Mouse (Mus musculus) kidney, adult 10 weeks (tissue): ENCODE measurements around the gene Fabp7. TPM values are rescaled to one million over a fixed set of nuclear protein-coding genes. Genes with fewer than 3 reads are reported as not detected.

Source experiments
- polyA plus RNA-seq: library from polyadenylated mRNA; stranded (reverse); fragments of 350-450 nt; fragmentation: Illumina TruSeq; extraction: RNeasy Lipid Tissue Mini Kit (QIAGEN cat#74804); gene quantifications from one replicate; pipeline ENCODE4 v1.2.3, GENCODE M21; 2014; ENCODE audit warnings: low read depth, low replicate concordance

Gene Fabp7
- polyA plus RNA-seq = 45.8 TPM

GRCm38 (mm10) chr10:57784876-57785150 is at the start of gene Fabp7:
Gene Fabp7, plus strand, starts transcription at chr10:57784881.

GRCm38 (mm10) chr10:57794018-57794417 is 9.3 kb downstream of the Fabp7 start, which contains the start of gene Smpdl3a:
Gene Smpdl3a, plus strand, starts transcription at chr10:57794335.

Other genes starting within 250 kb of the Fabp7 start
- gene Pkib, start 152.9 kb upstream of the Fabp7 start, polyA plus RNA-seq = 2.7 TPM
- 855 TPM for gene Smpdl3a, start 9.5 kb downstream of the Fabp7 start, polyA plus RNA-seq